Mouse (Mus musculus): ENCODE results near the gene Mpv17l. TPM values are rescaled to one million over a fixed set of nuclear protein-coding genes. Genes with fewer than 3 reads are reported as not detected.

Mpv17l gene
- total RNA-seq, 1 experiment: 8.4 TPM

- in situ Hi-C loops (cut with MboI; ENCODE audit: low sequenced_read_pairs in 2 of 2, unreplicated experiment in 2 of 2): no loop called here
- Histone ChIP-seq H3K4me1 (ENCODE audit: control insufficient read depth in 2 of 2, insufficient read depth in 2 of 2, low read length in 2 of 2, poor library complexity in 1 of 2) (no peaks in the 10 kb centered on the region), H3K27ac (ENCODE audit: insufficient read depth, low read depth, low read length, poor library complexity, severe bottlenecking) (no peak overlapping the region), H3K9me3 (ENCODE audit: control insufficient read depth, insufficient read depth, low read depth, low read length) (no peaks in the 10 kb centered on the region), H3K9ac (ENCODE audit: insufficient read depth, low read depth, low read length, poor library complexity, severe bottlenecking) (peak overlapping the region; percentile 66), H3K4me3 (ENCODE audit: insufficient read depth in 1 of 2, low read depth in 1 of 2, low read length in 2 of 2, poor library complexity in 1 of 2, severe bottlenecking in 1 of 2) (peak overlapping the region; percentile 63 to 70), H3K36me3 (ENCODE audit: control insufficient read depth, insufficient read depth, low read length, poor library complexity, severe bottlenecking) (no peaks in the 10 kb centered on the region; the same call in 1 of the 2 replicates)
- TF ChIP-seq CHD2 (IDR thresholded peaks at IDR 0.05; ENCODE audit: low read depth, low read length) (no peak), HCFC1 (IDR thresholded peaks at IDR 0.05; ENCODE audit: borderline replicate concordance, insufficient read depth, low read length) (no peak), ZC3H11A (IDR thresholded peaks at IDR 0.05; ENCODE audit: borderline replicate concordance, low read depth, low read length) (no peak), MAFK (IDR thresholded peaks at IDR 0.05; ENCODE audit: insufficient read depth, low read depth, low read length) (no peak), ZNF384 (IDR thresholded peaks at IDR 0.05; ENCODE audit: low read depth, low read length) (0 out of 2 replicates have a peak, but pooled peaks have one; percentile 32)
- peak; percentile 6 for DNase-seq (ENCODE audit: low read depth, low spot score)
These were observed 34.9 kb upstream of the Mpv17l start for GRCm38 (mm10) chr16:13867910-13868514.

- H3K36me3 ChIP-seq (ENCODE audit: control insufficient read depth, insufficient read depth, low read length, poor library complexity, severe bottlenecking): no peaks in the 10 kb centered on the region
- no peak for TF ChIP-seq CHD2 (IDR thresholded peaks at IDR 0.05; ENCODE audit: low read depth, low read length)
- TF ChIP-seq MAFK (IDR thresholded peaks at IDR 0.05; ENCODE audit: insufficient read depth, low read depth, low read length): no peak
- TF ChIP-seq ZC3H11A (IDR thresholded peaks at IDR 0.05; ENCODE audit: borderline replicate concordance, low read depth, low read length): no peak
- TF ChIP-seq ZNF384 (IDR thresholded peaks at IDR 0.05; ENCODE audit: low read depth, low read length): no peak
- no peak for TF ChIP-seq HCFC1 (IDR thresholded peaks at IDR 0.05; ENCODE audit: borderline replicate concordance, insufficient read depth, low read length)
These were observed 27.5 kb upstream of the Mpv17l start for GRCm38 (mm10) chr16:13875483-13875882.

GRCm38 (mm10) chr16:13883094-13883774, 19.7 kb upstream of the Mpv17l start:
- Histone ChIP-seq H3K36me3 (ENCODE audit: control insufficient read depth, insufficient read depth, low read length, poor library complexity, severe bottlenecking) (0 out of 2 replicates have a peak, but pooled peaks cover 2% of the 10 kb centered on the region), H3K4me1 (ENCODE audit: control insufficient read depth in 2 of 2, insufficient read depth in 2 of 2, low read length in 2 of 2, poor library complexity in 1 of 2) (no peaks in the 10 kb centered on the region), H3K4me3 (ENCODE audit: insufficient read depth in 1 of 2, low read depth in 1 of 2, low read length in 2 of 2, poor library complexity in 1 of 2, severe bottlenecking in 1 of 2) (no peak overlapping the region), H3K27ac (ENCODE audit: insufficient read depth, low read depth, low read length, poor library complexity, severe bottlenecking) (no peak overlapping the region), H3K9me3 (ENCODE audit: control insufficient read depth, insufficient read depth, low read depth, low read length) (no peaks in the 10 kb centered on the region), H3K9ac (ENCODE audit: insufficient read depth, low read depth, low read length, poor library complexity, severe bottlenecking) (no peak overlapping the region)
- no peak for TF ChIP-seq ZC3H11A (IDR thresholded peaks at IDR 0.05; ENCODE audit: borderline replicate concordance, low read depth, low read length)
- no peak for TF ChIP-seq ZNF384 (IDR thresholded peaks at IDR 0.05; ENCODE audit: low read depth, low read length)
- TF ChIP-seq MAFK (IDR thresholded peaks at IDR 0.05; ENCODE audit: insufficient read depth, low read depth, low read length): no peak
- DNase-seq (ENCODE audit: low read depth, low spot score): no peak
- in situ Hi-C loops (cut with MboI; ENCODE audit: low sequenced_read_pairs in 2 of 2, unreplicated experiment in 2 of 2): no loop called here

More at GRCm38 (mm10) chr16:13875483-13875882, 27.5 kb upstream of the Mpv17l start:
- no peak overlapping the region for H3K9ac ChIP-seq (ENCODE audit: insufficient read depth, low read depth, low read length, poor library complexity, severe bottlenecking)
- H3K27ac ChIP-seq (ENCODE audit: insufficient read depth, low read depth, low read length, poor library complexity, severe bottlenecking): no peak overlapping the region
- no peak for DNase-seq (ENCODE audit: low read depth, low spot score)
- no peaks in the 10 kb centered on the region for H3K9me3 ChIP-seq (ENCODE audit: control insufficient read depth, insufficient read depth, low read depth, low read length)
- no peaks in the 10 kb centered on the region for H3K4me1 ChIP-seq (ENCODE audit: control insufficient read depth in 2 of 2, insufficient read depth in 2 of 2, low read length in 2 of 2, poor library complexity in 1 of 2)
- H3K4me3 ChIP-seq (ENCODE audit: insufficient read depth in 1 of 2, low read depth in 1 of 2, low read length in 2 of 2, poor library complexity in 1 of 2, severe bottlenecking in 1 of 2): no peak overlapping the region
- in situ Hi-C loops (cut with MboI; ENCODE audit: low sequenced_read_pairs in 2 of 2, unreplicated experiment in 2 of 2): no loop called here

GRCm38 (mm10) chr16:13890449-13890848, 12.5 kb upstream of the Mpv17l start:
- Histone ChIP-seq H3K4me1 (ENCODE audit: control insufficient read depth in 2 of 2, insufficient read depth in 2 of 2, low read length in 2 of 2, poor library complexity in 1 of 2) (no peaks in the 10 kb centered on the region), H3K36me3 (ENCODE audit: control insufficient read depth, insufficient read depth, low read length, poor library complexity, severe bottlenecking) (no peaks in the 10 kb centered on the region), H3K4me3 (ENCODE audit: insufficient read depth in 1 of 2, low read depth in 1 of 2, low read length in 2 of 2, poor library complexity in 1 of 2, severe bottlenecking in 1 of 2) (no peak overlapping the region), H3K9ac (ENCODE audit: insufficient read depth, low read depth, low read length, poor library complexity, severe bottlenecking) (no peak overlapping the region), H3K27ac (ENCODE audit: insufficient read depth, low read depth, low read length, poor library complexity, severe bottlenecking) (peak overlapping the region; percentile 4; the same call in 1 of the 2 replicates), H3K9me3 (ENCODE audit: control insufficient read depth, insufficient read depth, low read depth, low read length) (no peaks in the 10 kb centered on the region)
- TF ChIP-seq HCFC1 (IDR thresholded peaks at IDR 0.05; ENCODE audit: borderline replicate concordance, insufficient read depth, low read length) (no peak), CHD2 (IDR thresholded peaks at IDR 0.05; ENCODE audit: low read depth, low read length) (no peak), ZNF384 (IDR thresholded peaks at IDR 0.05; ENCODE audit: low read depth, low read length) (no peak), MAFK (IDR thresholded peaks at IDR 0.05; ENCODE audit: insufficient read depth, low read depth, low read length) (no peak), ZC3H11A (IDR thresholded peaks at IDR 0.05; ENCODE audit: borderline replicate concordance, low read depth, low read length) (no peak)
- DNase-seq (ENCODE audit: low read depth, low spot score): no peak
- in situ Hi-C loops (cut with MboI; ENCODE audit: low sequenced_read_pairs in 2 of 2, unreplicated experiment in 2 of 2): no loop called here
